Mouse (Mus musculus) cerebellum, adult 8-10 months (tissue): Measurements from ENCODE around the gene Dock8.

ENCODE experiments used
- DNase-seq: peaks from one replicate; pipeline ENCODE4 v3.0.0; 2022

The Dock8 gene

GRCm38 (mm10) chr19:25206969-25207368 is 207.6 kb downstream of the Dock8 start:
- no peak for DNase-seq

DNA sequence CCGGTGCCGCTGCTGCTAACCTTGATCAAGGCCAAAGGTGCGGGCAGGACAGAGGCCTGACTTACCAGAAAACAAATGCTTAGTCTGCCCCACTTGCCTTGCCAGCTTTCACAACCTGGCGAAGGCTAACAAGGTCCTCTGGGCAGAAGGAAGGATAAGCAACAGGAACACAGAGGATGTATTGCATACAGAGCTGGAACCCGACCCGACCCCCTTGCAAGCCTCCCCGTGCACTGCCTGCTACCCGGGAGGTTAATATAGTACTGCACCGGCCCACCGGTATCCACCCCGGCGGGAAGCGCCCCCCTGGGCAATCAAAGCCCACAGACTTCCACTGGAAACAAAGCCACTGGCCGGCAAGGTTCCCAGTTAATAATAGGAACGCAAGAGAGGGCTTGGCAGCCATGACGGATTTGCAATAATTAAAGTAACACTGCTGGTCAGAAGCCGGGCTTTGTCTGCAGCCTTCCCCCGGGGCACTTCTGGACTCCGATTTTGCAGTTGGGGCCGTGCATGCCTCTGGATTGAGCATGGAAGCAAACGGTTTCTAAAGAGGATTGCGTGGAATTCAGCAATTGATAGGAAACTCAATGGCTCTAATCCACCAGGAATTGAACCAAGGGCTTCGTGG is 208.5 kb downstream of the Dock8 start:
- no peak for DNase-seq

GRCm38 (mm10) chr19:25208596-25209110 is 209.3 kb downstream of the Dock8 start:
- DNase-seq, result no peak

GRCm38 (mm10) chr19:25220611-25221010 is 221.3 kb downstream of the Dock8 start:
- no peak for DNase-seq

GRCm38 (mm10) chr19:25221964-25222640 is 222.8 kb downstream of the Dock8 start:
- no peak for DNase-seq

DNA sequence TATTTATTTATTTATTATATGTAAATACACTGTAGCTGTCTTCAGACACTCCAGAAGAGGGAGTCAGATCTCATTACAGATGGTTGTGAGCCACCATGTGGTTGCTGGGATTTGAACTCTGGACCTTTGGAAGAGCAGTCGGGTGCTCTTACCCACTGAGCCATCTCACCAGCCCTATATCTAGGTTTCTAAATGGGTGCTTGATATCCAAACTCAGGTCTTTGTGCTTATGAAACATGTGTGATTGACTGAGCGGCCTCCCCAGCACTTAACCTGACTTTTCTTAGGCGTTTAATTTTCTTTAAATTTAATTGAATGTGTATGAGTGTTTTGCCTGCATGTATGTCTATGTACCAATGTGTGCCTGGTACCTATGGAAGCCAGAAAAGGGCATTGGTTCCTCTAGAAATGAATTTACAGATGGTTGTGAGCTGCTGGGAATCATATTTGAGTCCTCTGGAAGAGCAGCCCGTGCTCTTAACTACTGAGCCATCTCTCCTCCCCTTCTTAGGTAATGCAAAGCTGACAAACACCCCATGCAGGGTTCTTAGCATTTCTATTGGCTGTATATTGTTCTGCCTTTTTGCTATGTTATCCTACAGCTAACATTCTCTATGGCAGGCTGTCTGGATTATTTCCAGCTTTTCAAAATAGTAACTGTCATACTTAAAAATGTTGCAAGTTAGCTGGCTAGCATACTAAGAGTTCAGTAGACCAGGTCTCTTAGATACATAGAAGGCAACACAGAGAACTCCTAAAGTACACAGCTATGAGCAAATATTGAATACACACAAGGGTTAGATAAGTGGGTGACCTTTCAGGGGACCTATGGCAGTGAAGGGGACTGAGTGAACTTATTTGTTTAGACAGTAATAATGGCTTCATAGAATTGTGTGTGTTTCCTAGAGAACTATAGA is 231.0 kb downstream of the Dock8 start:
- DNase-seq, result no peak

DNA sequence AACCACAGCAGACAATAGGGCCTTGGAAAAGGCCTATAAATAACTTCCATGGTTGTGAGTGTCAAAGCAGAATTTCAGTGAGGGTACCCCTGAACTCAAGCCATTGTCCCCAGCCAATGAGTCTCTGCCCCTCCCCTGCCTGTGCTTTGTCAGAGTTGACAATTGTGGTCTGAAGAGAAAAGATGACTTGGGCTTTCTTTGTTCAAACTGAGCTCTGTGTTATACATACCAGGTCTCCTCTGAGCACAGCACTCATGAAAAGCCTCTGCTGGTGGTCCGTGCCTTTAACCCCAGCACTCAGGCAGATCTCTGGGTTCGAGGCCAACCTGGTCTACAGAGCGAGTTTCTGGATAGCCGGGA is 231.6 kb downstream of the Dock8 start:
- no peak for DNase-seq

GRCm38 (mm10) chr19:25232032-25232431 is 232.7 kb downstream of the Dock8 start:
- DNase-seq, result no peak

- DNase-seq, result peak; percentile 5
Observed at GRCm38 (mm10) chr19:25236596-25237491, 237.5 kb downstream of the Dock8 start, which contains the start of gene Kank1. Gene Kank1, plus strand, starts transcription at chr19:25236975.

DNA sequence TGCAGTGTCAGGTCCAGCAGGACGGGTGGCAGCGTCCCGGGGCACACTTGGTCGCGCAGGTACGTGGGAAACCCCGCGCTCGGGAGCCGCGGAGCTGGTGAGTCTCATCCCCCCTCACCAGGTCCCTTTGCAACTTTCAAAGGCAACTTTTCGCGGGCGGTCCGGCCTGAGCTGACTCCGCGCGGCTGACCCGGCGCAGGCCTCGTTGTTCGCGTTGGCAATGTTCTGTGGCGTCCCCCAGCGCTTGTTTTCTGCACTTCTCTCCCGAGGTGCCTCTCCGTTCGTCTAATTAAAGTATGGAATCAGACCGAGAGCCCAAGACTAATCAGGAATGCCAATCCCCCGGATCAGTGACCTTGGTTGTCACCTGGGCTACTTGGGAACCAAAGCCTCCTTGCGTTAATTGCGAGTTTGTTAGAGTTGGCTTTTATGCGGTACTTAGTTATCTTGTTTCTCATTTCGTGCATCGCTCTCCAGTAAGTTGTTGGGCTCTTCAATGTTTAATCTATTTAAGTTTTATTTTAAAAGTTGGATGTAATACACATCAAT is 238.2 kb downstream of the Dock8 start:
- peak; percentile 5 for DNase-seq

DNA sequence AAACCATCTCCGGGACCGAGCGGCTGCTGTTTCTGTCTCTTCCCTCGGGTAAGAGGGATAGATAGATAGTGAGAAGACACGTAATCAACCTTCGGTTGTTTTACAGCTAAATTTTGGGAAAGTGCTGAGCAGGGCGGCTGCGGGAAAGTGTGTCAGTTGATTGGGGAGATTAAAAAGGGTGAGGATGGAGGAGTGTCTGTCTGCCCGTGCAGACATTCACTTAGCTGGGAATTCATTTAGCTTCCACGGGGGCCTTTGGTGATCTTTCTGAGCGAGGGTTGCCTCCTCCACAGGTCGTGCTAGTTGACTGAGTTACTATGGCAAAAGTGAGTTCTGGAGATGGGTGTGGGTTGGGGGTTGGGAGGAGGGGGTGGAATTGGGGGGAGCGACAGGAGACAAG is 238.8 kb downstream of the Dock8 start:
- no peak for DNase-seq

GRCm38 (mm10) chr19:25243566-25243965 is 244.2 kb downstream of the Dock8 start:
- no peak for DNase-seq

DNA sequence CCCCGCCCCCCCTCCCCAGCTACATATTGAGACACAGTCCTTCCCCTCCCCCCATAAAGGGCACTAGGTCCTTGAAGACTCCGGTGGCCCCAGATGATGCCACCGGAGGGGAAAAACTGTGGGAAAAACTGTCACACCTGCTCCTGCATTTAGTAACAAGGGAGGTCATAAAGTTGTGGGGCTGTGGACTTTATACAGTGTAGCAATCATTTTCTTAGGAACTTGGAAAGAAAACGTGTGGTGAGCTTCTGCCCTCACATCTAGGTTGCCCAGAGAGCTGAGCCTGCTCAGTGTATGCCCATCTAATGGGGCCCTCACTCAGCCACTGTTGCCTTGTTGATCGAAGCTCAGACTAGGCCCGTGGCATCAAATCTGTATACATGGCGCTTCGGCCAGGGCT is 246.7 kb downstream of the Dock8 start:
- no peak for DNase-seq

DNA sequence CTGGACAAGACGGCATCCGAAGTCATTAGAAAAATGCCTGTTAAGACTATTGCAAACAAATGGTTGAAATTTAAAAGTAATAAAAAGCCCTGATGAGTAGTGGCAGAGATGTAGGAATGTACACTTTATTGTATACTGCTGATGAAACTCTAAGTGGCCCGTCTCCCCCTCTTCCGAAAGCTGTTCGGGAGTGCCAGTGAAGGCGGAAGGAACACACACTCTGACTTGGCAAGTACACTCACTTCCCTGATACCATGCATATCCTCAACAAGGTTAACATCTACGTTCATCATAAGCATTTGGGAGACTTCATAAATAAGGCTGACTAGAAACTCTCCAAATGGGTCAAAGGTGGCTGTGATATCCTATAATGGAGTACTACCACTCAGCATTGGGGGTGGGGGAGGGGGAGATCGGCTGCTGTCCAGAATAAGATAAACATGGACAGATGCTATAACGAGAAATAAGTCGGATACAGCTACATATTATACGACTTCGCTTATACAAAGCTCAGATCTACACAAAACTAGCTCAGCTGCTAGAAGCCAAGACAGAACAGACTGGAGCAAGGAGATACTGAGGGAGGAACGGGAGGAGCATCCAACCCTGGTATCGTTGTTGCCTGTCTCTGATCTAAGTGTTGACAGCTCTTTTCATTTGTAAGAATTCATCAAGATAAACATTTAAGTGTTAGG is 248.7 kb downstream of the Dock8 start:
- DNase-seq, result no peak

- no peak for DNase-seq
Observed at GRCm38 (mm10) chr19:25249230-25249629, 249.9 kb downstream of the Dock8 start.

DNA sequence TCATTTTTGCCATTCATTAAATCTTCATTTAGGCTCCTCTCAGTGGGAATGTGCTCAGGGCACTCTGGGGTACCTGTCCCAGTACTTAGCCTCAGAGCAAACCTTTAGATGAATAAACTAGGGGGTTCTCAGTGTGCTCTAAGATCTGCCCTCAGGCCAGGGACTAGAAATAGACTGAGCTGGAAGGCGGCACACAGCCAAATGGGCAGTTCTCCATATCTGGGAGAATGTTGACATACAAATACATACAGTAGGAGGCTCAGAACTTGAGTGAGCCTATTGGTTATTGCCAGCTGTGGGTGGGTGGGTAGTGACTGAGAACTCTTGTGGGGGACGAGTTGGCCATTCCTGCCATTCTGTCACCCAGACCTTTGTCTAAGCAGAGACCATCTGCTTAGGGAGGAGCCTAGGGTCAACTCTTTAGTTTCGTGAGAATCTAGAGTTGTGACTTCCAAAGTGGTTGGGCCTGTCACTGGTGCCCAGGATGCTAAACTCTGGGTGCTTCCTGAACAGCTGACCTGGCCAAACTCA is 252.3 kb downstream of the Dock8 start:
- DNase-seq, result no peak
